Mouse (Mus musculus): Measurements from ENCODE around the gene Hspa1b. TPM values are rescaled to one million over a fixed set of nuclear protein-coding genes. Genes with fewer than 3 reads are reported as not detected.
"Not testable (repeated sequence)": the region's sequence is repeated elsewhere in the genome, so short reads cannot be mapped to it uniquely, and the experiment has no call there.

Gene Hspa1b
- total RNA-seq, 2 experiments from 2014 or later = 80.1 to 206 TPM

DNA sequence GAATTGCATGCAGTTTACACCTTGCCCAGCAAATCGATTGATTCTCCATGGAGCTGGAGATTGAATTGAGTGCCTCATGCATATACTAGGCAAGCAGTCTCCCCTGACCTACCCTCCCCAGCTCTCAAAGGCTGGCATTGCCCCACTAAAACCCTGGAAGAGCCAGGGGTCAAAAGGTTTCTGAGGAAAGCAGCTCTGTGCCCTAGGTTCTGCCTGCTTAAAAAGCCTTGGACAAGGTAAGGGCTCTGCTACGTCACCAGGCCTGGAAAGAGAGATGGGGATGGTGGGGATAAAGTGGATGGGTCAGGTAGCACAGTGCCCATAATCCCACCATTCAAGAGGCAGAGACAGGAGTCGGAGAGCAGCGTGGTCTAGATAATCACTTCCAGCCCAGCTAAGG lies 4.2 kb downstream of the Hspa1b start:
- no peak for DNase-seq

DNA sequence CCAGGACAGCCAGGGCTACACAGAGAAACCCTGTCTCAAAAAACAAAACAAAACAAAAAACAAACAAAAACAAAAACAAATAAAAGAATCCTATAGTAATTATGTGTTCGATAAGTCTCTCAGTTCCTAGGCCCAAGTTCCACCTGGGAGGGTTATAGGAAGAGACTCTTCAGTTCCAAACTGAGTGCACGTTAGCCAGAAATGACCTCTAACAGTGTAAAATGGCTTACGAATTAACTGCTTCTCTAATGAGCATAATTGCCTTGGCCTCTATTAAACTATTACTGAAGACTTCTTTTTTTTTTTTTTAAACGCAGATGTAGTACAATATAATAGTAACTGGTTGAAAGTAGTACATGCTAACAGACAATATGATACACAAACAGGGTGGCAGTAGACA lies 5.1 kb downstream of the Hspa1b start:
- no peak for DNase-seq

DNA sequence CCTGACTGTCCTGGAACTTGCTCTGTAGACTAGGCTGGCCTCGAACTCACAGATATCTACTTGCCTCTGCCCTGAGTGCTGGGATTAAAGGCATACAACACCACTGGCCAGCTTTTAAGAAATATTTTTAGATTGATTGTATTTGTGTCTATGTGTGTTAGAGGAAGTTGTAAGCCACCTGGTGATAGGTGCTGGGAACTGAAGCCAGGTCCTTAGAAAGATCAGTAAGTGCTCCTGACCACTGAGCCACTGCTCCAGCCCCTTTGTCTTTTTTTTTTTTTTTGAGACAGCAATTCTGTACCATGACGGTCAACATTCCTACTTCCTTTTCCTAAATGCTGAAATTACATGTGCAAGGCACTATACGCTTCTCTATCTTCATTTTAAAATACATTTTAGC lies 5.8 kb downstream of the Hspa1b start:
- DNase-seq = no peak

DNA sequence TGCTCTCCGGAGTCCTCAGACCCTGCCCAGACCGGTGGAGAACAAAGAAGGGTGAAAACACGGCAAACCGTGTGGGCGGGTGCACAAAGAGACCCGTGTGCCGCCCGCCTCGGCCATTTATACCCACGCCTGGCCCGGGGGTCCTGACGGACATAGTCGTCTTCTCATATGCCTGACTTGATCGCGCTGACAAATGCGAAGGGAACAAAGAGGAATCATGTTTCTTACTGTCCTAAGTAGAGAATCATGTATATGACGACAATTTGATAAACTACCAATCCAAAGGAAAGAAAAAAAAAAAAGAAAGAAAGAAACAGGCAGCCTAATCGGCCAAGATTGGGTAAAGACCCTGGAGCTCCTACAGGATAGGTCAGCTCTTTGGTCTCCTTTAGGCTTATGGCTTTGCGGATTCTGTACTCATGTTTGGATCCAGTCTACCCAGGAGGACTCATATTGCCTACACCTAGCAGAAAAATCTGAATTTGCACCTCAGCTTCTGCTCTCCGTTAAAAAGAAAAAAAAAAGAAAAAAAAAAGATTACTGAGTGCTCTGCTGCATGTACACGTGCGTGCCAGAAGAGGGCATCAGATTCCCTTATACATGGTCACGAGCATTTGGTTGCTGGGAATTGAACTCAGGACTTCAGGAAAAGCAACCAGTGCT lies 6.5 kb downstream of the Hspa1b start:
- DNase-seq = peak; percentile 82 to 83

DNA sequence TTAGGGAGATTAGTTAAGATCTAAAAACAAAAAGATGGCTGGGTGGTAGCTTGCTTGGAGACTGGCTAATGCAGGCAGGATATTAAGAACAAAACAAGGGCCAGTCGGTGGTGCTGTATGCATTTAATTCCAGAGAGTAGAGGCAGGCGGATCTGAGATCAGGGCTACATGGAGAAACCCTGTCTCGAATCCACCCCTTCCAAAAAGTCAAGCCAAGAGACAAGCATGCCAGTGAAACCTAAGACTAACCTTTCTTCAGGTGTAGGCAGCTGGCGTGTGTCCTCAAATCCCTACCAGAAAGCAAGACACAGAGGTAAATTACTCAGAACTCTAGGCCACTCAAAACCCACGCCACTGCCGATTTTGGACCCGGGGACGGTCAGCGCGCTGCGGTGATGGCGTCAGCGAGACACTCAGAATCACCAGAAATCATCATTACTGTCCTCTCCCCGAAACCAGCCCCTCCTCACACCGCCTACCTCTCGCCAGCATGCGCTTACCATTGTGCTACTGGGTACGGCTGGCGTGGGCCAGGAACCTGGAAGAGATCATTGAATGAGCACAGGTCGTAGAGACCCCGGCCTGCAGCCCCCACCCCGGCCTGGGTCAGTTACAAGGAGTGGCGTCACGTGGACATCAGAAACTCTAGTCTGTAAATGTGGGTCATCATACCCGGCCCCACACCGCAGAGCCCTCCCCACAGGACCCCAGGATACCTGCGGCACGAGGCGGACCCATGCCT lies 7.2 kb downstream of the Hspa1b start:
- DNase-seq = no peak

DNA sequence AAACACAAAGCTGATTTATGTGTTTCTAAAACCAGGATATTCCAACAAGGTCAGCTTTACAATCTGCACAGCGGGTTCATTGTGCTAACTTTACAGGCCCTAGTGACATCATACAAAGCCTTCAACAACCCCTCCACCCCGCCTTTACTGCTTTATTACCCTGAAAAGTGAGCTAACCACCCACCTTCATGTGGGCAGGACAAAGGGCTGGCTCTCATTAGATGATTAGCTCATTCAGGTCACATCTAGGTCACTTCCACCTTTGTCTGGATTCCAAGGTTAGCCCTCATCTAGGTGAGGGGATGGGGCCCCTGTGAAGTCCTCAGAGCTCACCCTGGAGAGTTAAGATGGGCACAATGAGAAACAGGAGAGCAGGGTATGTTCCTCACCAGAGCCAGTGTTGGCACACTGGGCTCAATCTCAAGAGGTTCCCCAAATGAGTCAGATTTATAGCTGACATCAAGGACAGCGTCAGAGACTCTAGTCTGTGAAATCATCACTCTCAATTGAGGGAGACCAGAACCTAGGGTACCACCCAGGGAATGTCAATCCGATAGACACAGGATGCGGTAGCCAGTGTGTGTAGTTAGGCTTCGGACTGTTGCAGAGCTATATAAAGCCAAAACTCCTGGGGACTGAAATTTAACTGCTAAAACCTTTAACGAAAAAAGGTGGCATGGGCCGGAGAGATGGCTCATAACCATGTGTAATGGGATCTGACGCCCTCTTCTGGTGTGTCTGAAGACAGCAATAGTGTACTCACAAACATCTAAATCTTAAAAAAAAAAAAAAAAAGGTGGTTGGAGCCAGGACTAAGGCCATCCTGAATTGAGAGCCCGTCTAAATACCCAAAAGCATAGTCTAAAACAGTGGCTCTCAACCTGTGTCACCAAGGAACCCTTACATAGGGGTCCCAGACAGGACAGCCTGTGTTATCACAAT lies 8.3 kb downstream of the Hspa1b start:
- DNase-seq = no peak

DNA sequence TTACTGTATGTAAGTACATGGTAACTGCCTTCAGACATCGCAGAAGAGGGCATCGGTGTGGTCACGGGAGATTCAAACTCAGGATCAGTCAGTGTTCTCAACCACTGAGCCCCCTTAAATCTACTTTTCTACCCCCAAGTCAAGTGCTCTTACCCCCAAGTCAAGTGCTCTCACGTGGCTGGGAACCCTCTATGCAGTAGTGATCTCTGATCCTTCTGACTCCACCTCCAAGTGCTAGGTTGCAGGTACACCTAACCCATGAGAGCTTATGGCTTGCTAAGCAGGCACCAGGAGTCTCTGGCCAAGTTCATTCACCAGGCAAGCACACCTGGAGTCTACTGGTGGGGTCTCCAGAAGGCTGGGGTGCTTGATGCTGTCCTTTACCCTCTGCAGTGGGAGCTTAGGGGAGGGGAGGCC lies 9.5 kb downstream of the Hspa1b start:
- DNase-seq = no peak

DNA sequence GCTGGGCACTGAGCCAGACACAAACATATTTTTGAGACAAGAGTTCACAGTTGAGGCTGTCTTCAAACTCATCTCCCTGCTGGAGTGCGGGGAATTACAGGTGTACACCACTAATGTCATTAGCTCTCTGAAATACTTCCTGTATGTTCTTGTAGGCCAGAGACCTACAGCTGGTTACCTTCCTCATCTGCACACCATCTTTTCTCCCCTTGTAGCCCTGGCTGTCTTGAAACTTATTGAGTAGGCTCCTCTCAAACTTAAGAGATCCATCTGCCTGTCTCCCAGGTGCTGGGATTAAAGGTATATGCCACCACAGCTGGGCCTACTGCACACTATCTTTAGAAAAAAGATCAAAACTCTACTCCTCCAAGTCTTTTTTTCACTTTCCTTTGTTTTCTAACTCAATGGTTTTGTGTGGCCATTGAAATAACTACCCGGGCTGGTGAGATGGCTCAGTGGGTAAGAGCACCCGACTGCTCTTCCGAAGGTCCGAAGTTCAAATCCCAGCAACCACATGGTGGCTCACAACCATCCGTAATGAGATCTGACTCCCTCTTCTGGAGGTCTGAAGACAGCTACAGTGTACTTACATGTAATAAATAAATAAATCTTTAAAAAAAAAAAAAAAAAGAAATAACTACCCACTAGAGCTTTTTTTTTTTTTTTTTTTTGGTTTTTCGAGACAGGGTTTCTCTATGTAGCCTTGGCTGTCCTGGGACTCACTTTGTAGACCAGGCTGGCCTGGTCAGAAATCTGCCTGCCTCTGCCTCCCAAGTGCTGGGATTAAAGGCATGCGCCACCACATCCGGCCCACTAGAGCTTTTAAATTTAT lies 10.1 kb downstream of the Hspa1b start:
- not testable (repeated sequence) for DNase-seq

DNA sequence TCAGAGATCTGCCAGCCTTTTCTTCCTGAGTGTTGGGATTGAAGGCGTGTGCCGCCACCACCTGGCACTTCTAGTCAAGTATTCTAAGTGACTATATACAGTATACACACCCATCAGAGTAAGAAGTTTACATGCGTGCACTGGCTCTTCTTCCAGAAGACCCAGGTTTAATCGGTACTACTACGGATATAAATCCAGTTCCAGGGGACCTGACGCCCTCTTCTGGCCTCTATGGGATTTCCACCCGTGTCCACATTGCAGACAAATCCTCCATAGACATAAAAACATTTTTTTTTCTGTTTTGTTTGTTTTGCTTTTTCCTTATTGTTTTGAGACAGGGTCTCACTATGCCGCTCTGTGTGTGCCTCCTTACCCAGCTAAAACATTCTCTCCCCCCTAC lies 11.4 kb downstream of the Hspa1b start:
- peak; percentile 39 to 65 for DNase-seq

DNA sequence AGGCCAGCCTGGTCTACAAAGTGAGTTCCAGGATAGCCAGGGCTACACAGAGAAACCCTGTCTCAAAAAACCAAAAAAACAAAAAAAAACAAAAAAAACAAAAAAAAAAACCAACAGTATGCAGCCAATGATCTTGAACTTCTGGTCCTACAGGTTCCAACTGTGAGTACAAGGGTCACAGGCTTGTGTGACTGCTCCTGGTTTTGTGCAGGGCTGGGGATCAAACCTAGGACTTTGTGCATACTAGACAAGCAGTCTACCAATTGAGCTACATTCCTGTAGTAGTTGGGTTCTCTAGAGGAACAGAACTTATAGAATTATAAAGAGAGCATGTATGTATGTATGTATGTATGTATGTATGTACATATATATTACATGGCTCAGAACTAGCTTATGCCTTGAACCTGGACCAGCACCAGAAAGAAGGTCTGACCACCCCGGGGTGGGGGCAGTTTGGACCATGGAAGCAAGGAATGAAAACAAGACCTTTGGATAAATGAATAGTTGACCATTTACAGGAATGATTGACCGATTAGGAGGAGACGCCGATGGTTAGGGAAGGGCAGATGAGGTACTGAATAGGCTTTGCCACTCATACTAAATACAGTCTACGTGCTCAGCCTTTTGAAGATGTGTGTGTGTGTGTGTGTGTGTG lies 12.4 kb downstream of the Hspa1b start:
- DNase-seq = no peak

DNA sequence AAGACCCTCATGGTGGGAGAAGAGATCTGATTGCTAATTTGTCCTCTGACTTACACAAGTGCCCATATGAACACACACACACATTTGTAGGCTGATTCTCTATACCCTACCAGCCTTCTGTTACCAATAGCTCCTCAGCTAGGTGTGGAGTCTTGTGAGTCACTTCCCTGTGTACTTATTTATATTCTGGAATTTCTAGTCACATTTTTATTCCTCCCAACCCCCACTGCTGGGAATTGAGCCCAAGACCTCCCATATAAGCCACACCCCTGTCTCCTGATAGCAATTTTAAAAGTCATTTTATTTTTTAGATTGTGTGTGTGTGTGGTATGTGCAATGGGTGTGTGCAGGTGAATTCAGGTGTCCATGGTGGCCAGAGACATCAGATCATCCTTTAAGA lies 14.7 kb downstream of the Hspa1b start:
- no peak for DNase-seq

DNA sequence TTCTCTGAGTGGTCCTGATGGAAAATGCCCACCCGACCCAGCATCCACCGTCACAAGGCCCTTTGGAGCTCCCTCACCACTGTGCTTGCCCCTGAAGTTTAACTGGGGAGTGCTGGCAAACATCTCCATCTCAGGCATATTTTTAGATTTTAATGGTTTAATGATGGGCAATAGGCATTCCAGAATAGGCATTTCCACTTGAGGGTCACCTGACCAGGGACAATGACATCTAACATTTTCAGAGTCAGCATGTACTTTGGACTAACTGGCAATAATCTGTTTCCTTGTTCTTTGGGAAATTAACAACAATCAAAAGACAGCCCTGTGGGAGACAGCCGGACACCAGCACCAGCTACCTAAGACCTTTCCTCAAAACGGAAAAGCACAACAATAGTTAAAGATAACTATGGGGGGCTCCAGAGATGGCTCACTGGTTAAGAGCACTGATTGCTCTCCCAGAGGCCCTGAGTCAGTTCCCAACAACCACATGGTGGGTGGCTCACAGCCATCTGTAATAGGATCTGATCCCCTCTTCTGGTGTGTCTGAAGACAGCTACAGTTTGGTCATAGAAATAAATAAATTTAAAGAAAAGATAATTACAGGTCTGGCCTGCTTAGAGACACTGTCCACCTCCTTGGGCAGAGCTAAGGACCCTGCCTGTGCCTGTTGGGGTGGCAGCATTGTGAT lies 15.8 kb downstream of the Hspa1b start:
- no peak for DNase-seq

DNA sequence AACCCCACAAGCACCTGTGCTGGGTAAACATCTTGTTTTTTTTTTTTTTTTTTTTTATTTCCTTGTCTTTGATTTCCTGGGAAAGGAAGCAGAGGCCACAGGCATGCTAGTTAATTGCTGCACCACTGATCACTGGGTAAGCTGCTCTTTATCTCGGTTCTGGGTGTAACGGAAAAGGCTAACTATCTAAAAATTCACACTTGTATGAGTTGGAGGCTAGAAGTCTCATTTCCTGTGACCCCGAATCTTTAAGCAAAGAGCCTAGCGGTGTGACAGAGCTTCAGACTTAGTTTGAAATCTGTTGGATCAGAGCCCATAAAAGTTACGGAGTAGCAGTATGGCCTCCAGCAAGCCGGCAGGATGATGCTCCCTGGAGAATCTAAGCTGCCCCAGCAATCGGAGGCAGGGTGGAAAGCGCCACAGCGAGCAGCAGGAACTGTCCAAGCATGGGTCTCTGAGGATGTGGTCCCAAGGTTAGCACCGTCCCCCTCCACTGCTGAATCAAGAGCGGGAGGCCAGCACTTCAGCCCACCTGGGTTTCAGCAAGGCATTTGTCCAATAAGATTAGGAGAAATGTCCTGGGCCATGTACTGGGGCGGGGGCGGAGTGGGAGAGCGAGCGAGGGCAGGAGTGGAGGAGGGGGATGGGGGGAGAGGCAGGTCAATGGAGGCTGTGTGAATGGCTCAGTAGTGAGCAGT lies 17.5 kb downstream of the Hspa1b start:
- DNase-seq = peak in 1 of 2 experiments; percentile 28

DNA sequence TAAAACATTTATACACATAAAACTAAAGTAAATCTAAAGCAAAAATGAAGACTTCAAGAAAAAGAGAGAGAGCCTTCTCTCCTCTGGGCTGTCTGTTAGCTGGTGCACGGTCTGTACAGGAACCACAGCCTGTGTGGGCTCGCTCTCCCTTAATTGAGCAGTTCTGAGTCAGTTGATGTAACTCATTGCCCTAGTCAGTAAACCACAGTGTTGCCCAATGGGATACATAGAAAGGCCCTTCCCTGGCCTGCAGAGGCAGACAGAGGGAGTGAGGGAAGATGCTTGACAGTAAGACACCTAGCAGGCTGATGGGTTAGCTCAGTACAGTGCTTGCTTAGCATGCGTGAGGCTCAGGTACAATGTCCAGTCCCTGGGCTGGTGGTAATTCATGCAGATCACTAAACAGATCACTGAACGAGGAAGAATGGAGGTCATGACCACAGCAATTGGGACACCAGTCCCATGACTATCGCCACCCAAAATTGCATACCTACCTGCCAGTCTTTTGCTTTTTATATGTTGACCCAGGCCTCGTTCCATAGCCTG lies 21.0 kb downstream of the Hspa1b start:
- no peak for DNase-seq

DNA sequence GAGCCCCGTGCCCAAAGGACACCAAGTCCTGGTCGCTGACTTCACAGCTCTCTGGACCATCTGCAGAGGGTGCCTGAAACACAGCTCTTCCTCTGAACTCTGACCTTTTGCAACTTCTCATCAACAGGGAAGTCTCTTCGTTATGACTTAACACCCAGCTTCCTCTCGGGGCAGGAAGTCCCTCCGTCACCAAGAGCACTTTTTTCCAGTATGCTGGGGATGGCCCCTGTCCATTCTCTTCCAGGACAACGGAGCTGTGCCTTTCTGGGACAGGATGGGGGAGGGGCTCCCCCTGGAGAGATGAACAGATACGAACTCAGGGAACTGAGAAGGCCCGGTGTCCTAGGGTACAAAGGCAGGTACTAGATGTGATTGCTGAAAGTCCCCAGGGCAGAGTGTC lies 24.2 kb downstream of the Hspa1b start:
- DNase-seq = peak in 1 of 2 experiments; percentile 58

DNA sequence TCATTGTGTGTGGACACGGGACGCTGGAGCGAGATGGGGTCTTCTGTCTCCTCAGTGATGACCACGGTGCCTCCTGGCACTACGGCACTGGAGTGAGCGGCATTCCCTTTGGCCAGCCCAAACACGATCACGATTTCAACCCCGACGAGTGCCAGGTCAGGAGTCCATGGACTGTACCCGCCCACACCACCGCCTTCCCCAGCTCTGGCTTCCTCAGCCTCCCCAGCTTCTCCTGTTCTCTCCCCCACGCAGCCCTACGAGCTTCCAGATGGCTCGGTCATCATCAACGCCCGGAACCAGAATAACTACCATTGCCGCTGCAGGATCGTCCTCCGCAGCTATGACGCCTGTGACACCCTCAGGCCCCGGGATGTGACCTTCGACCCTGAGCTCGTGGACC lies 25.0 kb downstream of the Hspa1b start:
- DNase-seq = no peak

DNA sequence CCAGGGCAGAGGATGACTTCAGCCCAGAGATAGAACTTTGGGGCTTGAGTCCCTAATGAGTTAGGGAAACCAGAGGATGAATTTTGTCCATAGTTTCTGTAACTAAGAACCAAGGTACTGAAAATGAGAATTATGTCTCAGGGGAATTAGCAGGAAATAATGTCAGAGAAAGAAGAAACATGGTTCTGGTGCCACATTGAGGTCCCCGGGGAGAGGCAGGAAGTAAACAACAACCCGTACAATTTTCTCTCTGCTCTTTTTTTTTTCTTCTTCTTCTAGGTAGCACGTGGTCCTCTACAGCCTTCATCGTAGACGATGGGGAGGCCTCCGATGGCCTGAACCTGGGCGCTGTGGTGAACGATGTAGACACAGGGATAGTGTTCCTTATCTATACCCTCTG lies 26.8 kb downstream of the Hspa1b start:
- no peak for DNase-seq

DNA sequence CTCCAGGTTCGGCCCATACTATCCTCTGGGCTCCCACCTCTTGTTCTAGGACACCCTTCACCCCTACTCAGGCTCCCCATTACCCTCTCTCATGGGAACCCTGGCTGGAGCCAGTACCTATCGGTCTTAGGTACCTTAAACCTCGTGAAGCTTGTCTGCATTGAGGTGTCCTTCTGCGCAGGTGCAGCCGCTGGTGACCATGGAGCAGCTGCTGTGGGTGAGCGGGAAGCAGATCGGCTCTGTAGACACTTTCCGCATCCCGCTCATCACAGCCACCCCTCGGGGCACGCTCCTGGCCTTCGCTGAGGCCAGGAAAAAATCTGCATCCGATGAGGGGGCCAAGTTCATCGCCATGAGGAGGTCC lies 27.3 kb downstream of the Hspa1b start:
- peak; percentile 29 to 45 for DNase-seq

DNA sequence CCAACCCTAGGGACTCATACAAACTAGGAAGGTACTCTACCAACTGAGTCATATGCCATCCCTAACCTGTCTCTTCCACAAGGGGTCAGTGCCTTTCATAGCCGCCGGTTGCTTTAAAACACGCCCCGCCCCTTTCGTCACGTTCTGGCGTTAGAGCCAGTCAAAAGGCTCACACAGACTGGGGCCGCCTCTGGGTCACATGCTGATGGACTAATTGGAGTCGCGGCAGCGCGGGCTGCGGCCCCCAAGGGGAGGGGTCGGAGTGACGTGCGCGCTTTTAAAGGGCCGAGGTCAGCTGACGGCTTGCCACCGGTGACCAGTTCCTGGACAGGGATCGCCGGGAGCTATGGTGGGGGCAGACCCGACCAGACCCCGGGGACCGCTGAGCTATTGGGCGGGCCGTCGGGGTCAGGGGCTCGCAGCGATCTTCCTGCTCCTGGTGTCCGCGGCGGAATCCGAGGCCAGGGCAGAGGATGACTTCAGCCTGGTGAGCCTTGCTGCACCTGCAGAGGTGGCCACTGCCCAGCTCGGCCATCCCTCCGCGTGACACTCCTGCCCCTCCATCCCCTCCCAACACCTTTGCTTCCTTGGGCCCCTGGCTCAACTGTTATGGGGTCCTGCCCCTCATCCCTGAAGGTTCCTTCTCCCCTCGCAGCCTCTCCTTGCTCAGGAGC lies 27.8 kb downstream of the Hspa1b start, which contains the start of gene Neu1:
Gene Neu1, plus strand, starts transcription at position 193 of the 674 bp plus-strand sequence.
- DNase-seq = peak; percentile 99
